Mouse (Mus musculus) MEL (cell line): ENCODE results near the gene Sarnp. TPM values are rescaled to one million over a fixed set of nuclear protein-coding genes. Genes with fewer than 3 reads are reported as not detected.
A peak's percentile ranks its signal among the peaks of the same experiment; 100 is the strongest.

Source experiments
- DNase-seq: peaks from one replicate; pipeline ENCODE4 v3.0.0; 2011; ENCODE audit warnings: low read depth, low spot score
- H3K27ac ChIP-seq: 2 replicates; pipeline ENCODE4 v1.5.1; 2012; ENCODE audit warnings: low read depth, mild to moderate bottlenecking, control low read depth, low read length, moderate library complexity; ENCODE audit not compliant: control insufficient read depth
- H3K27me3 ChIP-seq, 2 experiments: fragments of 150-350 bp in 1 of 2; sonication (generic) in 1 of 2; 2 replicates each; pipeline ENCODE4 v1.6.1; 2012; ENCODE audit warnings: low read length in 2 of 2, mild to moderate bottlenecking in 2 of 2, improper control_type of control experiment in 1 of 2, moderate library complexity in 1 of 2; ENCODE audit not compliant: insufficient read depth in 2 of 2, control insufficient read depth in 1 of 2
- H3K36me3 ChIP-seq, 2 experiments: 2 replicates each; pipeline ENCODE4 v1.6.1; 2012 to 2014; ENCODE audit warnings: low read length in 2 of 2, improper control_type of control experiment in 1 of 2, inconsistent platforms in 1 of 2, mild to moderate bottlenecking in 1 of 2; ENCODE audit not compliant: insufficient read depth in 2 of 2, control insufficient read depth in 1 of 2
- H3K4me1 ChIP-seq, 2 experiments: fragments of 150-350 bp in 1 of 2; sonication (generic) in 1 of 2; 2 replicates each; pipeline ENCODE4 v1.6.1; 2012; ENCODE audit warnings: low read length in 2 of 2, improper control_type of control experiment in 1 of 2, mild to moderate bottlenecking in 1 of 2; ENCODE audit not compliant: insufficient read depth in 2 of 2, control insufficient read depth in 1 of 2
- H3K4me3 ChIP-seq, 2 experiments: fragments of 150-350 bp in 1 of 2; sonication (generic) in 1 of 2; 2 replicates each; pipeline ENCODE4 v1.5.1; 2012; ENCODE audit warnings: low read depth in 2 of 2, low read length in 2 of 2, mild to moderate bottlenecking in 2 of 2, moderate library complexity in 2 of 2, control low read depth in 1 of 2, improper control_type of control experiment in 1 of 2; ENCODE audit not compliant: control insufficient read depth in 1 of 2, insufficient read depth in 1 of 2
- H3K79me2 ChIP-seq: 2 replicates; pipeline ENCODE4 v1.6.1; 2012; ENCODE audit warnings: mild to moderate bottlenecking, low read length, moderate library complexity; ENCODE audit not compliant: control insufficient read depth, poor library complexity, insufficient read depth
- H3K9ac ChIP-seq: 2 replicates; pipeline ENCODE4 v1.6.1; 2012; ENCODE audit warnings: low read depth, mild to moderate bottlenecking, control low read depth, low read length, moderate library complexity; ENCODE audit not compliant: control insufficient read depth, poor library complexity, severe bottlenecking
- H3K9me3 ChIP-seq: fragments of 150-350 bp; sonication (generic); replicated peaks from 2 replicates; pipeline ENCODE4 v1.6.1; 2012; ENCODE audit warnings: mild to moderate bottlenecking, low read length, improper control_type of control experiment, moderate library complexity; ENCODE audit not compliant: insufficient read depth
- E2F4 ChIP-seq: IDR thresholded peaks from 2 replicates; pipeline ENCODE4 v1.6.1; 2011; ENCODE audit warnings: low read depth, low read length, improper control_type of control experiment, borderline replicate concordance
- ELF1 ChIP-seq: IDR thresholded peaks from 2 replicates; pipeline ENCODE4 v1.6.1; 2014; ENCODE audit warnings: low read depth, mild to moderate bottlenecking, inconsistent platforms, low read length, improper control_type of control experiment, moderate library complexity
- EP300 ChIP-seq, 2 experiments: IDR thresholded peaks; 2 replicates each; pipeline ENCODE4 v1.6.1; 2011; ENCODE audit warnings: improper control_type of control experiment in 2 of 2, low read length in 2 of 2, low read depth in 1 of 2, mild to moderate bottlenecking in 1 of 2
- ETS1 ChIP-seq: IDR thresholded peaks from 2 replicates; pipeline ENCODE4 v1.6.1; 2012; ENCODE audit warnings: low read depth, mild to moderate bottlenecking, inconsistent platforms, low read length, improper control_type of control experiment, moderate library complexity
- GABPA ChIP-seq: IDR thresholded peaks from 2 replicates; pipeline ENCODE4 v1.6.1; 2012; ENCODE audit warnings: low read depth, mild to moderate bottlenecking, inconsistent platforms, low read length, improper control_type of control experiment, moderate library complexity
- JUND ChIP-seq: IDR thresholded peaks from 2 replicates; pipeline ENCODE4 v1.6.1; 2011; ENCODE audit warnings: low read depth, mild to moderate bottlenecking, improper control_type of control experiment, low read length
- MAFK ChIP-seq: IDR thresholded peaks from 2 replicates; pipeline ENCODE4 v1.6.1; 2011; ENCODE audit warnings: low read depth, mild to moderate bottlenecking, low read length, improper control_type of control experiment, borderline replicate concordance
- MAZ ChIP-seq: IDR thresholded peaks from 2 replicates; pipeline ENCODE4 v1.6.1; 2012; ENCODE audit warnings: low read depth, mild to moderate bottlenecking, inconsistent platforms, low read length, improper control_type of control experiment
- MXI1 ChIP-seq: IDR thresholded peaks from 2 replicates; pipeline ENCODE4 v1.6.1; 2011; ENCODE audit warnings: mild to moderate bottlenecking, low read depth, low read length, improper control_type of control experiment
- NRF1 ChIP-seq: IDR thresholded peaks from 2 replicates; pipeline ENCODE4 v1.6.1; 2014; ENCODE audit warnings: low read depth, mild to moderate bottlenecking, inconsistent platforms, low read length, improper control_type of control experiment, moderate library complexity; ENCODE audit not compliant: poor library complexity, insufficient read depth, severe bottlenecking
- POLR2AphosphoS2 ChIP-seq: IDR thresholded peaks from 2 replicates; pipeline ENCODE4 v1.6.1; 2011; ENCODE audit warnings: low read length, improper control_type of control experiment
- TAL1 ChIP-seq: IDR thresholded peaks from 2 replicates; pipeline ENCODE4 v1.6.1; 2012; ENCODE audit warnings: mild to moderate bottlenecking, inconsistent platforms, low read length, moderate library complexity, mixed read lengths
- USF1 ChIP-seq: IDR thresholded peaks from 2 replicates; pipeline ENCODE4 v1.6.1; 2014; ENCODE audit warnings: low read depth, mild to moderate bottlenecking, inconsistent platforms, low read length, improper control_type of control experiment, moderate library complexity
- ZC3H11A ChIP-seq: IDR thresholded peaks from 2 replicates; pipeline ENCODE4 v1.6.1; 2012; ENCODE audit warnings: low read depth, mild to moderate bottlenecking, inconsistent platforms, low read length, improper control_type of control experiment
- ZMIZ1 ChIP-seq: IDR thresholded peaks from 2 replicates; pipeline ENCODE4 v1.6.1; 2012; ENCODE audit warnings: low read depth, mild to moderate bottlenecking, inconsistent platforms, low read length, improper control_type of control experiment, moderate library complexity
- ZNF384 ChIP-seq: IDR thresholded peaks from 2 replicates; pipeline ENCODE4 v1.6.1; 2012; ENCODE audit warnings: low read depth, mild to moderate bottlenecking, inconsistent platforms, low read length, improper control_type of control experiment
- polyA plus RNA-seq, 2 experiments: library from polyadenylated mRNA; stranded (reverse) in 1 of 2; unstranded in 1 of 2; fragments of >175 nt in 1 of 2; fragments of >200 nt in 1 of 2; gene quantifications; 2 replicates each; pipeline versions ENCODE4 v1.2.1 to v1.2.4; 2012; ENCODE audit warnings: low replicate concordance in 2 of 2, low read depth in 1 of 2; ENCODE audit not compliant: insufficient read length in 2 of 2, insufficient read depth in 1 of 2, missing spikeins in 1 of 2
- total RNA-seq: library from RNA; depleted of rRNA; stranded (reverse); fragments of 300-350 nt; gene quantifications from 2 replicates; pipeline ENCODE4 v1.2.3, GENCODE M21; 2012

The Sarnp gene
- total and polyA plus RNA-seq, 3 experiments, result 103 to 1,007 (median 189) TPM

GRCm38 (mm10) chr10:128888941-128889827 lies 72.1 kb downstream of the Sarnp start:
- DNase-seq, result no peak
- Histone ChIP-seq H3K27me3 (no peaks in the 10 kb centered on the region), H3K9ac (no peak overlapping the region), H3K27ac (no peak overlapping the region), H3K9me3 (no peaks in the 10 kb centered on the region), H3K4me1 (peaks cover 0 to 11% of the 10 kb centered on the region in 2 experiments; a peak in 3 of 4 replicates), H3K36me3 (peaks cover 0 to 5% of the 10 kb centered on the region in 2 experiments; a peak in 3 of 4 replicates), H3K4me3 (no peak overlapping the region), H3K79me2 (peaks cover 3% of the 10 kb centered on the region; the same call in 1 of the 2 replicates)
- TF ChIP-seq JUND, result no peak
- 0 out of 2 replicates have a peak, but pooled peaks have one; percentile 17 for TF ChIP-seq MAZ

DNA sequence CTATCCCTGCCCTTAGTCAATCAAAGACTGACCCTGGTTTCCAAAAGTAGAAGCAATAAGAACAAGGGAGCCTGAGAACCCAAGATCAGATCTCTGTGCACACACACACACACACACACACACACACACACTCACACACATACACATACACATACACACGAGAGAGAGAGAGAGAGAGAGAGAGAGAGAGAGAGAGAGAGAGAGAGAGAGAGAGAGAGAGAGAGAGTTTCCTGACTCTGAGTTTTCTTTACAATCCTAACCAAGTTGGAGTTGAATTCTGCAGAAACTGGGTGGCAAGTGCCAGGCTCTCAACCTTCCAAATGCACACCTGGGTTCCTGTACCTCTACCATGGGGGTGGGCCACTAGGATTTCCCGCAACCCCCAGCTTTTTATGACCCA lies 72.7 kb downstream of the Sarnp start:
- Histone ChIP-seq H3K9ac (no peak overlapping the region), H3K79me2 (peaks cover 3% of the 10 kb centered on the region; the same call in 1 of the 2 replicates), H3K36me3 (peaks cover 0 to 5% of the 10 kb centered on the region in 2 experiments; a peak in 3 of 4 replicates), H3K4me1 (peaks cover 0 to 11% of the 10 kb centered on the region in 2 experiments; a peak in 3 of 4 replicates), H3K4me3 (no peak overlapping the region), H3K9me3 (no peaks in the 10 kb centered on the region), H3K27ac (no peak overlapping the region), H3K27me3 (no peaks in the 10 kb centered on the region)
- peak; percentile 65; the same call in 1 of the 2 replicates for TF ChIP-seq JUND
- TF ChIP-seq NRF1, result no peak
- no peak for DNase-seq

GRCm38 (mm10) chr10:128890383-128891295 lies 73.5 kb downstream of the Sarnp start:
- Histone ChIP-seq H3K79me2 (peaks cover 3% of the 10 kb centered on the region; the same call in 1 of the 2 replicates), H3K27ac (no peak overlapping the region), H3K9me3 (no peaks in the 10 kb centered on the region), H3K4me3 (peak overlapping the region; percentile 89 to 95), H3K27me3 (no peaks in the 10 kb centered on the region), H3K9ac (peak overlapping the region; percentile 83), H3K4me1 (peaks cover 0 to 16% of the 10 kb centered on the region in 2 experiments; a peak in 3 of 4 replicates), H3K36me3 (peaks cover 0 to 7% of the 10 kb centered on the region in 2 experiments; a peak in 2 of 4 replicates)
- DNase-seq, result no peak
- TF ChIP-seq ZMIZ1 (no peak), USF1 (0 out of 2 replicates have a peak, but pooled peaks have one; percentile 18), MAZ (peak; percentile 45; the same call in 1 of the 2 replicates), ZNF384 (no peak), ELF1 (peak; percentile 34; the same call in 1 of the 2 replicates), MXI1 (0 out of 2 replicates have a peak, but pooled peaks have one; percentile 18), ETS1 (no peak), TAL1 (no peak), GABPA (no peak), ZC3H11A (no peak), E2F4 (no peak), NRF1 (no peak), MAFK (no peak), POLR2AphosphoS2 (no peak), EP300 (IDR thresholded peaks at IDR 0.05; ENCODE audit: low read depth in 1 of 2, low read length in 2 of 2) (no peak)
- TF ChIP-seq, all 39 proteins: peak for 4
